Mouse (Mus musculus) ES-E14 (cell line): Measurements from ENCODE around the gene Rpgrip1.

Experiments used
- ZC3H11A ChIP-seq: IDR thresholded peaks from 2 replicates; pipeline ENCODE4 v1.6.1; 2012; ENCODE audit warnings: low read depth, mild to moderate bottlenecking, inconsistent platforms, low read length, borderline replicate concordance
- ZNF384 ChIP-seq: IDR thresholded peaks from 2 replicates; pipeline ENCODE4 v1.6.1; 2012; ENCODE audit warnings: low read depth, low read length, inconsistent platforms

- TF ChIP-seq ZNF384 (no peak), ZC3H11A (no peak)
These were observed 79.0 kb downstream of the Rpgrip1 start for GRCm38 (mm10) chr14:52189519-52189918.
